Mouse (Mus musculus) heart, postnatal 10 days (tissue): ENCODE data around the gene Olfr656. TPM values are rescaled to one million over a fixed set of nuclear protein-coding genes. Genes with fewer than 3 reads are reported as not detected.
A peak's percentile ranks its signal among the peaks of the same experiment; 100 is the strongest.

Experiments used
- DNase-seq, 2 experiments: peaks; one replicate each; pipeline ENCODE4 v3.0.0; 2021
- intact Hi-C: fragments of 180-260 bp; cut with DNase I; formaldehyde crosslinking; loops from one replicate; pipeline ENCODE4 v1.15.1; 2025
- total RNA-seq, 2 experiments: library from RNA; stranded (reverse); gene quantifications; 2 replicates each; pipeline ENCODE4 v1.2.3; 2021

Olfr656 gene
- total RNA-seq: not detected

- intact Hi-C loops: no loop called here
- DNase-seq: no peak
Observed at GRCm38 (mm10) chr7:104613655-104614054, at the start of gene Olfr656. Gene Olfr656, plus strand, starts transcription at chr7:104613955.

DNA sequence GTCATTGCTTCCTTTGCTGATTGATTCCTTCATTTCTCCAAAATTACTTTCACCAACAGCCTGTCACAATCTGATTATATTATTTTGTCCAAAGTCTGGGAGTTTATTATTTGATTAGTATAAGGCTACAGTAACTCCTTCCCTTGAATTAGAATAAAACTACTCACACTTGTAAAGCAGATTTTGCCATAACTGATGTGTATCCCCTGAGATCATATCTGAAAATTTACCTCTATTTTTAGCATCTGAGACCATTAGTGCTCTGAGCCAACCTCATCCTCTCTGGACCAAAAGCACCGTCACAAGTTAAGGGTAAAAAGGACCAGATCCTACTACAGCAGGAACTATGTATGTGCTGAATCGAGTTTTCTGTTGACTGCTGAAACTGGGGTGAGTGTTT lies 36.7 kb upstream of the Olfr656 start, which contains the start of gene Olfr653:
Gene Olfr653 (plus strand): TSS at position 301 of the 400 bp plus-strand sequence.
- DNase-seq: no peak
- intact Hi-C loops: no loop called here

GRCm38 (mm10) chr7:104580846-104581245 lies 32.9 kb upstream of the Olfr656 start:
- intact Hi-C loops: no loop called here
- DNase-seq: no peak

- intact Hi-C loops: no loop called here
- DNase-seq: no peak
Observed at GRCm38 (mm10) chr7:104581429-104581828, 32.3 kb upstream of the Olfr656 start.

DNA sequence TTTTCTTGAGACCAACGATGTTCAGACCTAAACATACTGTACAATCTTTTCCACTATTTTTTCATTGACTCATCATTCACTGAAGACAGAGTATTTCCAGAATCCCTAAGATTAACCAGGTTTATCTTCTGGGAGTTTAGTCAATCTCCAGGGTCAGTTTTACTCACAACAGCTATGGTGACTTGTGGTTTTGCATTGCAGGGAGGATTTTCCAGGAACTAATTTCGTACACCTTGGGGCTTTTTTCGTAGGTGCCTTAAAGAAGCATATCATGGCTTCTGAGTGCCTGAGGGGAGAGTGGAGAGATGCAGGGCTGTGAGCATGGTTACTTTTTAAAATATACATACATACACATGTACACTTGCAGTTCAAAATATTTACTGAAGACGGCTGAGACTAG lies 27.0 kb upstream of the Olfr656 start, which contains the start of gene Olfr654:
Gene Olfr654 (plus strand): TSS at position 301 of the 400 bp plus-strand sequence.
- intact Hi-C loops: no loop called here
- no peak for DNase-seq

DNA sequence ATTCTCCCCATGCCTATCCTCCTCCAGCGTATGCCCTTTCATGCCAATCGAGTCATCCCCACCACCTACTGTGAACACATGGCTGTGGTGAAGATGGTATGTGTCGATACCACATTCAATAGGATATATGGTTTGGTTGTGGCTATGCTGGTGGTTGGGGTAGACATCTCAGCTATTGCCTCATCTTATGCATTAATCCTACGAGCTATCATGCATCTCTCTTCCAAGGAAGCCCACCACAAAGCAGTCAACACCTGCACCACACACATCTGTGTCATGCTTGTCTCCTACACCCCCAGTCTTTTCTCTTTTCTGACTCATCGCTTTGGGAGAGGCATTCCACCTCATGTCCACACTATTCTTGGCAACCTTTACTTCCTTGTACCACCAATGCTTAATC lies 25.5 kb upstream of the Olfr656 start:
- intact Hi-C loops: no loop called here
- DNase-seq: no peak

GRCm38 (mm10) chr7:104601679-104602078 lies 12.1 kb upstream of the Olfr656 start, which contains the start of gene Olfr655:
Gene Olfr655, minus strand, starts transcription at chr7:104601779.
- intact Hi-C loops: loop anchor here (5.0 kb wide), 1 partner anchor 154 kb away; no protein-coding TSS in a partner anchor
- DNase-seq: no peak

DNA sequence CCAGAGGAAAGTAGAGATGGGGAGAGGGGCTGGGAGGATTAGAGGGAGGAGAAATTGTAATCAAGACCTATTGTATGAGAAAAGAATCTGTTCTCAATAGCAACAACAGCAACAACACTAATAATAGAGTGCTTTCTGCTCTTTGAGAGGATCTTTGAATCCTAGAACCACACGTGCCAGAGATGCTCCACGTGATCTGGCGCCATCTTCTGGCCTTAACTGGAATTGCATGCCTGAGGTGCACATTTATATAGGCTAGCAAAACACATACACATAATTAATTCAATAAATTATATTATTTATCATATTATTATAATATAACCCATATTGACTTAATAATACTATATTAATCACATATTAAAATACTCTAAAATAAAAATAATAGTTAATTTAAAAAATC lies 10.6 kb upstream of the Olfr656 start:
- DNase-seq: peak; percentile 7 to 31
- intact Hi-C loops: loop anchor here (5.0 kb wide), 1 partner anchor 156 kb away; no protein-coding TSS in a partner anchor

DNA sequence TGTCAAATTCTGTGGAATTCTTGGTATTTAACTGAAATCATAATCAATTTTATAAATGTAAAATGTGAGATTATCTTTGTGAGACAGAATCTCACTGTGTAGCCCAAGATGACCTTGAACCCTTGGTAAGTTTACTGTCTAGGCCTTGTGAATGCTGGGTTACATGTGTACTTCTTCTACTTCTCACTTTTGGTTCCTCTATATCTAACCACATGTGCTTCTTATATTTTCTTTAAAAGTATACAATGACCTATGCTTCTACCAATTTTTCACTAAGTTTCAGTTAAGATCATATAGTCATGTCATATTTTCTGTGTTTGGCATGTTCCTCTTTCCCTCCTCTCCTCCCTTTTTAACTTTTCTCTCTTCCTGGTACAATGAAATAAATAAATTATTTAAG lies 9.0 kb upstream of the Olfr656 start:
- no peak for DNase-seq
- intact Hi-C loops: loop anchor here (5.0 kb wide), 1 partner anchor 157 kb away; no protein-coding TSS in a partner anchor

DNA sequence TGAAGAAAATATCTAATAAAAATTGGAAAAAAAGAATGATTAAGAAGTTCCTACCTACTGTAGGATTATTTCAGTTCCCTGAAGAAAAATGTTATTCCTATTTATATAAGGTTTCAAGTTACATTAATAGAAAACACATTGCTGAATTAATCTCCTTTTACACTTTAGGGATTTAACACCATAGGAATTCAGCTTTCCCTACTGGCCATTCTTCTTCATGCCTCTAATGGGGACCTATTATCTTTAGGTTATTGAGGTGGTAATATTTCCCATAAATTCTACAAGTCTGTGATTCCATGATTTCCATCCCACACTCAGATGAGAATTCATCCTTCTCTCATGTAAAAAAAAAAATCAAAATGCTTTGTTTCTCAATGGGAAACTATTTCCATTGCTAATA lies 10.7 kb downstream of the Olfr656 start, which contains the start of gene Olfr657:
Gene Olfr657 (plus strand): TSS at position 301 of the 400 bp plus-strand sequence.
- intact Hi-C loops: no loop called here
- no peak for DNase-seq

- intact Hi-C loops: no loop called here
- peak; percentile 16 to 35 for DNase-seq
Observed at GRCm38 (mm10) chr7:104646841-104647482, 33.2 kb downstream of the Olfr656 start, which contains the start of gene Olfr658. Gene Olfr658, minus strand, starts transcription at chr7:104647305.

DNA sequence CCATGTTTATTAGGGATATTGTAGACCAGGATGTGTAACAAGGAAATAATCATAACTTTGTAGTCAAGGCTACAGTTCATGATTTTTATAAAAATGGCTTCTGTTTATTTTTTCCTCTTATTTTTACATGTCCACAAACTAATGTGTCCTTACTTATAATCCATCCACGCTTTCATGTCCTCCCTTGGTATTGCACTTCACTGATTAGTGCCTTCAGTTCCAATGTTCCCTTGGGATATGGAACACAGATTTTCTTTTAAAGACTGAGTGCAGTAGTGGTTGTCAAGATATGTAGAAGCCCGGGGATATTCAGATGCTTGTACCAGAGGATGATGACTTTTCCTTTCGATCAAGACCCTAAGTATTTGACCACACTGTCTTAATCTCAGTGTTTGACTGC lies 52.7 kb downstream of the Olfr656 start, which contains the start of gene Olfr659:
Gene Olfr659 (plus strand): TSS at position 301 of the 400 bp plus-strand sequence.
- intact Hi-C loops: no loop called here
- DNase-seq: no peak

Other genes with a start within 250 kb of the Olfr656 start
- gene Trim30b, start 244.1 kb upstream of the Olfr656 start, total RNA-seq: not detected
- not detected for gene Trim30c, start 213.1 kb upstream of the Olfr656 start, total RNA-seq
- gene Trim30a, start 148.8 kb upstream of the Olfr656 start, total RNA-seq: 1 to 10 TPM; 1.6 to 2.5 TPM
- gene Trim30d, start 106.1 kb upstream of the Olfr656 start, total RNA-seq: under 1 TPM; 0.26 to 0.67 TPM
- not detected for gene Olfr651, start 63.8 kb upstream of the Olfr656 start, total RNA-seq
- not detected for gene Olfr652, start 53.1 kb upstream of the Olfr656 start, total RNA-seq
- gene Olfr653, start 36.6 kb upstream of the Olfr656 start, total RNA-seq: not detected
- gene Olfr654, start 26.9 kb upstream of the Olfr656 start, total RNA-seq: not detected
- gene Olfr655, start 12.2 kb upstream of the Olfr656 start, total RNA-seq: not detected
- not detected for gene Olfr657, start 10.8 kb downstream of the Olfr656 start, total RNA-seq
- not detected for gene Olfr658, start 33.4 kb downstream of the Olfr656 start, total RNA-seq
- not detected for gene Olfr659, start 52.8 kb downstream of the Olfr656 start, total RNA-seq
- gene Olfr661, start 72.5 kb downstream of the Olfr656 start, total RNA-seq: not detected
- not detected for gene Usp17le, start 163.5 kb downstream of the Olfr656 start, total RNA-seq
- gene Usp17lb, start 228.6 kb downstream of the Olfr656 start, total RNA-seq: not detected
- not detected for gene Usp17la, start 243.1 kb downstream of the Olfr656 start, total RNA-seq